Mouse (Mus musculus) spleen, postnatal 36 days (tissue): ENCODE data around the gene Fkbp4.
"Not testable (repeated sequence)": the region's sequence is repeated elsewhere in the genome, so short reads cannot be mapped to it uniquely, and the experiment has no call there.

Source experiments
- DNase-seq, 2 experiments: peaks; one replicate each; pipeline ENCODE4 v3.0.0; 2022; ENCODE audit warnings: low spot score in 2 of 2, mixed read lengths in 1 of 2

Gene Fkbp4

DNA sequence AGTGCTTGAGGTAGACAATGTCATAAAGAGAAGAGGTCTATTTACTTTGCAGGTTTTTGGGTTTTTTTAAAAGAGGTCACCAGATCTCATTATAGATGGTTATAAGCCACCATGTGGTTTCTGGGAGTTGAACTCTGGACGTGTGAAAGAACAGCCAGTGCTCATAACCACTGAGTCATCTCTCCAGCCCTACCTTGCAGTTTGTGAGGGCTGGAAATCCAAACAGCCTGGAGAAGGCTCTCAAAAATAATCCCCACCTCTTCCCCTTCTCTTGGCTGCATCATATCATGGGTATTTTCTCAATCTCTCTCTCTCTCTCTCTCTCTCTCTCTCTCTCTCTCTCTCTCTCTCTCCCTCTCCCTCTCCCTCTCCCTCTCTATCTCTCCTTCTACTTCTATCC, 47.8 kb downstream of the Fkbp4 start:
- no peak for DNase-seq

DNA sequence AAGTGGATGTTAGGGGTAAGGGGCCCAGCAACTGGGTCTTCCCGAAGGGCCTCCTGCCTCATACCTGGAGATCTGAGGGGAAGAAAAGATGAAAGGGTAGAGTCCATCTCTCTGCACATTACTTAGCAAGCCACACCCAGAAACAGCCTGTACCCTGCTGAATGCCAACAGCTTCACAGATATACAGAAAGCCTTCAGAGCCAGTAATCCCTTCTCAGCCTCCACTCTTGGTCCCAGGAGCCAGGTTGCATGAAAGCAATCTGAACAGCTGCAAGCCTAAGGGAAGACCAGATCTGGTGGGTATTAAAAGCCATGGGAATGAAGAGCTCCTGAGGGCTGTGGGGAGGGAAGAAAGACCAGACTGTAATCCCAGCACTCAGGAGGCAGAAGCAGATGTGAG, 49.3 kb downstream of the Fkbp4 start:
- no peak for DNase-seq

DNA sequence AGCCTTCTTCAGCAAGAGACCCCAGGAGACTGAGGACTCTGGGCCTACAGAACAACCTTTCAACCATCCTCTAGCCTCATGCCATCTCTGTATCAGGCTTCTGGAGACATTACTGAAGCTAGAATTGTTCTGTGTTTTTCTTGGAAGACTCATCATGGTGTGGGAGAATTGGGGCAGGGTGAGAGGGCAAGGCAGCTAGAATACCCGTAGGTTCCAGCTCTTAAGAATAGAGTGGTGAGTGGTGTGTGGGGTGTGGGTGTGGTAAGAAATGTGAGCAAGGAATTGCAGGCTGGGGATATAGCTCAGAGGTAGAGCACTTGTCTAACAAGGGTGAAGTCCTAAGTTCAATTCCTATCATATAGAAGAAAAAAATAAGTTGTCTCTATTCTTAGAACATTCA, 53.5 kb downstream of the Fkbp4 start:
- DNase-seq: no peak

DNA sequence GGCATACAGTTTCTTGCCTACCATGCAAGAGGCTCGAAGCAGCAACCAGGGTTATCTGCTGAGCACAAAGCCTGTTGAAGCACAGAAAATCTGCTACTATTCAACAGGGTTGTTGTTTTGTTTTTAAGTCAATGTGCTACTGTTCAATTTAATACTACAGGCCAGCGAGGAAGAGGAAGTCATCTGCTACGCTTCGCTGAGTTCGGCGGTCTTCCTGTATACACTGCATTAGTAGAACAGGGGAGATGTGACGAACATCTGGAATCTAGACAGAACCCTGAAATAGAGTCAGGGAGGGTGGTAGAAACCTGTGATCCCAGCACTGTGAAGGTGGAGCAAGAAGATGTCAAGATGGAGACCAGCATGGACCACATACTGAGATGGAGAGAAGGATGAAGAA, 54.7 kb downstream of the Fkbp4 start:
- DNase-seq: peak; percentile 63 to 67

DNA sequence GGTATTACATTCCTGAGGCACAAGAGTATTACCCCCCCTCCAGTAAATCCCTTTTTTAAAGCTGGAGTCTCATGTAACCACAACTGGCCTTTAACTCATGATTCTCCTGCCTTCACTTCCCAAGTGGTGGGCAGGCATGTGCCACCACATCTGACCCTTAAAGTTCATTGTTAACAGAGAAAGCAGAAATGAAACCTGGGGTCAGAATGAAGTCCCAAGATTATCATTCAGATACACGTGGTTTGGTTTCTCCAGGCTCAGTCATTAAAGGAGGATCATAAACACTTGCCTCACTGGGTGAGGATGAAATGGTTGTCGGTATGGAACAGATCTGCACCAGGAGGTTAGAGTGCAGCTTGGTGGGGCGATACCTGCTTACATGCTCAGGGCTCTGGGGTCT, 57.2 kb downstream of the Fkbp4 start:
- DNase-seq: peak in 1 of 2 experiments; percentile 33

DNA sequence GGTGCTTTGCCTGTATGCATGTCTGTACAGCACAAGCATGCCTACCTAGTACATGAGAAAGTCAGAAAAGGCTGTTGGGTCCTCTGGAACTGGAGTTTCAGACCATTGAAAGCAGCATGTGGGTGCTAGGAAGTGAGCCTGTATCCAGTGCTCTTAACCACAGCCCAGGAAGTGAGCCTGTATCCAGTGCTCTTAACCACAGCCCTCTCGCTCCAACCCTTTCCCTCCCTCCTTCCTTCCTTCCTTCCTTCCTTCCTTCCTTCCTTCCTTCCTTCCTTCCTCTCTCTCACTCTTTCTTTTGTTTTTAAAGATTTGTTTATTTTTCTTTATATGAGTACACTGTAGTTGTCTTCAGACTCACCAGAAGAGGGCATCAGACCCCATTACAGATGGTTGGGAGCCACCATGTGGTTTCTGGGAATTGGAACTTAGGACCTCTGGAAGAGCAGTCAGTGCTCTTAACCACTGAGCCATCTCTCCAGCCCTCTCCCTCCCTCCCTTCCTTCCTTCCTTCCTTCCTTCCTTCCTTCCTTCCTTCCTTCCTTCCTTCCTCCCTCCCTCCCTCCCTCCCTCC, 57.8 kb downstream of the Fkbp4 start:
- not testable (repeated sequence) for DNase-seq
